In genomic region chr7:130590081-130590828, GRCm38 (mm10) we compare ENCODE assay signal across 12 mouse cellular contexts. TPM values are rescaled to one million over a fixed set of nuclear protein-coding genes. Genes with fewer than 3 reads are reported as not detected.
DNase-seq lines count a peak whose midpoint lies in the region; ATAC-seq and TF ChIP-seq lines count a peak whose summit lies in the region.
"Had no signal": no experiment of that assay in that cellular context is flagged by ENCODE, and none has a peak within 500 bp of the region (broad histone marks: within the 10 kb centered on the region; RNA-seq: fewer than 3 reads in every experiment).

No protein-coding gene starts in this region.

- no peaks in the 10 kb centered on the region for H3K9me3 ChIP-seq in midbrain, embryonic 12.5 days
- no peaks in the 10 kb centered on the region for H3K9me3 ChIP-seq in midbrain, postnatal 0 days (ENCODE audit: low read length)
- H3K9me3 ChIP-seq in lung, postnatal 0 days (ENCODE audit: low read length) = no peaks in the 10 kb centered on the region

- TF ChIP-seq CTCF in gastrocnemius, adult 2 months (IDR thresholded peaks at IDR 0.05) = no peak
- TF ChIP-seq CTCF in midbrain, postnatal 0 days (IDR thresholded peaks at IDR 0.05) = no peak
- no peak for TF ChIP-seq CTCF in lung, postnatal 0 days (IDR thresholded peaks at IDR 0.05)
- TF ChIP-seq CTCF in thymus, adult 2 months (IDR thresholded peaks at IDR 0.05; ENCODE audit: borderline replicate concordance, control insufficient read depth, extremely low read depth, insufficient read depth, low read length, poor library complexity) = no peak

- 34% methylated on average over 13 of the region's 13 CpGs for WGBS in midbrain, embryonic 12.5 days
- WGBS in midbrain, postnatal 0 days = 28% methylated on average over 13 of the region's 13 CpGs
- 52% methylated on average over 13 of the region's 13 CpGs for WGBS in lung, postnatal 0 days
- WGBS in thymus, adult 2 months = 82% methylated on average over 13 of the region's 13 CpGs

- H3K9ac ChIP-seq in midbrain, embryonic 12.5 days (replicated peaks) = no peak overlapping the region
- no peak overlapping the region for H3K9ac ChIP-seq in midbrain, postnatal 0 days (replicated peaks; ENCODE audit: low read length, poor library complexity, severe bottlenecking)
- no peak overlapping the region for H3K9ac ChIP-seq in lung, postnatal 0 days (replicated peaks; ENCODE audit: low read depth)
- H3K9ac ChIP-seq: liver, embryonic 14.5 days had no signal

- 0 out of 2 replicates have a peak, but pooled peaks cover 4% of the 10 kb centered on the region for H3K27me3 ChIP-seq in midbrain, embryonic 12.5 days
- H3K27me3 ChIP-seq in midbrain, postnatal 0 days (ENCODE audit: insufficient read depth, low read length) = no peaks in the 10 kb centered on the region
- no peaks in the 10 kb centered on the region for H3K27me3 ChIP-seq in lung, postnatal 0 days (replicated peaks; ENCODE audit: insufficient read depth, low read length)
- no peaks in the 10 kb centered on the region; the same call in 1 of the 2 replicates for H3K27me3 ChIP-seq in thymus, adult 2 months (ENCODE audit: control insufficient read depth, insufficient read depth, low read length)

- TF ChIP-seq POLR2A in thymus, adult 2 months (IDR thresholded peaks at IDR 0.05; ENCODE audit: control insufficient read depth, extremely low read depth, insufficient read depth, low read length, poor library complexity) = no peak

- ATAC-seq in midbrain, embryonic 12.5 days (ENCODE audit: low FRiP score, low read depth) = no peak
- ATAC-seq in midbrain, postnatal 0 days (ENCODE audit: low FRiP score) = no peak
- peak; percentile 72 for ATAC-seq in lung, postnatal 0 days
- ATAC-seq in inflammation-experienced regulatory T-cells, adult 6 months = no peak

- intact Hi-C loops in gastrocnemius, adult 2 months (cut with DNase I) = no loop called here
- intact Hi-C loops in gastrocnemius, postnatal 36 days (cut with DNase I) = no loop called here

- no peak overlapping the region for H3K4me3 ChIP-seq in gastrocnemius, adult 2 months
- H3K4me3 ChIP-seq in midbrain, embryonic 12.5 days = no peak overlapping the region
- H3K4me3 ChIP-seq in midbrain, postnatal 0 days (ENCODE audit: low read depth, low read length) = no peak overlapping the region
- H3K4me3 ChIP-seq in lung, postnatal 0 days (ENCODE audit: low read depth, low read length) = no peak overlapping the region
- H3K4me3 ChIP-seq in thymus, adult 2 months (ENCODE audit: control insufficient read depth, insufficient read depth, low read length) = no peak overlapping the region

- TF ChIP-seq EP300 in lung, postnatal 0 days (IDR thresholded peaks at IDR 0.05) = 0 out of 2 replicates have a peak, but pooled peaks have one; percentile 10

- peaks cover 18% of the 10 kb centered on the region for H3K4me1 ChIP-seq in midbrain, embryonic 12.5 days
- H3K4me1 ChIP-seq in midbrain, postnatal 0 days (ENCODE audit: insufficient read depth, low read length) = no peaks in the 10 kb centered on the region
- H3K4me1 ChIP-seq in lung, postnatal 0 days (ENCODE audit: insufficient read depth, low read depth, low read length) = no peaks in the 10 kb centered on the region; the same call in 1 of the 2 replicates
- no peaks in the 10 kb centered on the region for H3K4me1 ChIP-seq in thymus, adult 2 months (replicated peaks; ENCODE audit: control insufficient read depth, insufficient read depth, low read length)

- no peak overlapping the region for H3K4me2 ChIP-seq in midbrain, embryonic 12.5 days (replicated peaks)
- no peak overlapping the region for H3K4me2 ChIP-seq in midbrain, postnatal 0 days (ENCODE audit: low read depth, low read length, poor library complexity, severe bottlenecking)
- H3K4me2 ChIP-seq in lung, postnatal 0 days (replicated peaks; ENCODE audit: low read depth, low read length) = no peak overlapping the region

- no peak for DNase-seq in gastrocnemius, adult 2 months
- no peak for DNase-seq in gastrocnemius, postnatal 36 days
- DNase-seq in midbrain, postnatal 0 days (ENCODE audit: low spot score) = no peak
- DNase-seq in lung, postnatal 0 days (ENCODE audit: low spot score) = peak; percentile 66
- DNase-seq in thymus, adult 2 months = no peak
- DNase-seq in frontal cortex, postnatal 36 days (ENCODE audit: low spot score in 2 of 2) = no peak
- DNase-seq: heart, postnatal 4 days; kidney, adult 9 months; right cerebral cortex, postnatal 25 days had no signal

- peak overlapping the region; percentile 86 for H3K27ac ChIP-seq in gastrocnemius, adult 2 months
- peak overlapping the region; percentile 21; the same call in 1 of the 2 replicates for H3K27ac ChIP-seq in midbrain, embryonic 12.5 days (replicated peaks)
- H3K27ac ChIP-seq in midbrain, postnatal 0 days (ENCODE audit: low read depth, low read length) = no peak overlapping the region
- peak overlapping the region; percentile 51 for H3K27ac ChIP-seq in lung, postnatal 0 days (ENCODE audit: low read length)
- H3K27ac ChIP-seq in thymus, adult 2 months (ENCODE audit: control insufficient read depth, insufficient read depth, low read length) = no peak overlapping the region
- H3K27ac ChIP-seq: liver, embryonic 14.5 days had no signal

- H3K36me3 ChIP-seq in midbrain, embryonic 12.5 days = no peaks in the 10 kb centered on the region
- no peaks in the 10 kb centered on the region for H3K36me3 ChIP-seq in midbrain, postnatal 0 days (ENCODE audit: insufficient read depth, low read length)
- no peaks in the 10 kb centered on the region for H3K36me3 ChIP-seq in lung, postnatal 0 days (ENCODE audit: insufficient read depth, low read length)
- H3K36me3 ChIP-seq in thymus, adult 2 months (ENCODE audit: control insufficient read depth, insufficient read depth, low read length) = no peaks in the 10 kb centered on the region

RNA-seq across cellular contexts. Expression of gene Tacc2, which starts 13.0 kb away (rescaled TPM):
- 100 to 1,000 TPM; 515 to 576 TPM for total RNA-seq in gastrocnemius, adult 2 months (2021)
- 100 to 1,000 TPM; 495 to 686 TPM for total RNA-seq in gastrocnemius, postnatal 36 days (2021)
- polyA plus RNA-seq in midbrain, embryonic 12.5 days (2016; fragmentation: Nextera tagmentation; extraction: Ambion mirVana) = 73.3 and 73.6 TPM in 2 replicates
- 49.9 and 54.8 TPM in 2 replicates for total RNA-seq in midbrain, postnatal 0 days (2014; rRNA removed)
- 52.4 and 55.9 TPM in 2 replicates for polyA plus RNA-seq in midbrain, postnatal 0 days (2015; fragmentation: Nextera tagmentation; extraction: Ambion mirVana)
- 18.9 and 19.8 TPM in 2 replicates for polyA plus RNA-seq in lung, postnatal 0 days (2015; fragmentation: Nextera tagmentation; extraction: Ambion mirVana)
- polyA plus RNA-seq in inflammation-experienced regulatory T-cells, adult 6 months (2017; shearing (Covaris generic)) = 1 to 10 TPM; 3.7 to 8.8 (median 6.6) TPM
- 31.9 and 41.1 TPM in 2 replicates for polyA plus RNA-seq in thymus, adult 2 months (2012; rRNA removed)

RNA-seq across cellular contexts. Expression of gene Nsmce4a, which starts 17.3 kb away (rescaled TPM):
- total RNA-seq in gastrocnemius, adult 2 months (2021) = 10 to 100 TPM; 28.6 to 33.8 TPM
- 10 to 100 TPM; 24.8 to 27.0 TPM for total RNA-seq in gastrocnemius, postnatal 36 days (2021)
- polyA plus RNA-seq in midbrain, embryonic 12.5 days (2016; fragmentation: Nextera tagmentation; extraction: Ambion mirVana) = 169 and 171 TPM in 2 replicates
- 38.7 and 46.1 TPM in 2 replicates for total RNA-seq in midbrain, postnatal 0 days (2014; rRNA removed)
- polyA plus RNA-seq in midbrain, postnatal 0 days (2015; fragmentation: Nextera tagmentation; extraction: Ambion mirVana) = 67.7 and 67.9 TPM in 2 replicates
- 101 and 108 TPM in 2 replicates for polyA plus RNA-seq in lung, postnatal 0 days (2015; fragmentation: Nextera tagmentation; extraction: Ambion mirVana)
- 10 to 100 TPM; 10.5 to 15.3 (median 13.5) TPM for polyA plus RNA-seq in inflammation-experienced regulatory T-cells, adult 6 months (2017; shearing (Covaris generic))
- polyA plus RNA-seq in thymus, adult 2 months (2012; rRNA removed) = 72.1 and 110 TPM in 2 replicates

Comparison
In these comparisons a context has a peak if more than half of its experiments do, and no peak if none do; other contexts are left out.
1. H3K27ac ChIP-seq: peak in gastrocnemius, adult 2 months (single experiment), midbrain, embryonic 12.5 days (single experiment) and lung, postnatal 0 days (single experiment); none in midbrain, postnatal 0 days (single experiment) and thymus, adult 2 months (single experiment).